Mouse (Mus musculus): ENCODE results near the gene Colq.

DNA sequence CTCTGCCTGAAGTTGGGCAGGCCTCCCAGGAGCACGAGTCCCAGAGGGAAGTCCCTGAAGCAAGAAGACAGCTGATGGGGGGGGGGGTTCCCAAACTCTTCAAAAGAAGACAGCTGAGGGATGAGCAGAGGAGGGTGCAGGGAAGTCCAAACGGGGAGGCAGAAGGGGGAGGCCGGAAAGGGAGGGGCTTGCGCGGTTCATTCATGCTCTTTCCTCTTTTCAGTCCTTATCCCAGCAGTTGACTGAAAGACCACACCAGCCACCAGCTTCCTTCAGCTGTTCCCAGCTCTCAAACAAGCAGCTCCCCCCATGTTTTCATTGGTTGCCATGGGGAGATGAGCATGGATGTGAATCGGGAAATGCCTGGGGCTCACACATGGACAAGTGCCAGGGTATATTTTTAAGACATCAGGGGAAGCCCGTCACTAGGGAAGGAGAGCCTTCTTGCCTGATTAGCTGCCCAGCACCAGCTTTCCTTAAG is 22.0 kb downstream of the Colq start:
- TF ChIP-seq POLR2A (IDR thresholded peaks at IDR 0.05; ENCODE audit: borderline replicate concordance, insufficient read depth, low read length) (no peak), CTCF (IDR thresholded peaks at IDR 0.05; ENCODE audit: borderline replicate concordance, insufficient read depth, low read depth, low read length) (no peak)
